ENCODE assay signal across 14 mouse cellular contexts in genomic region chr3:65819841-65820240, GRCm38 (mm10).
DNase-seq lines count a peak whose midpoint lies in the region; ATAC-seq and TF ChIP-seq lines count a peak whose summit lies in the region.
"Had no signal": no experiment of that assay in that cellular context is flagged by ENCODE, and none has a peak within 500 bp of the region (broad histone marks: within the 10 kb centered on the region; RNA-seq: fewer than 3 reads in every experiment).

No protein-coding gene starts in this region.

- no peak overlapping the region for H3K4me3 ChIP-seq in heart, postnatal 0 days (ENCODE audit: low read depth, low read length)
- no peak overlapping the region for H3K4me3 ChIP-seq in brown adipose tissue, adult 24 weeks (ENCODE audit: insufficient read depth, low read depth, low read length)
- H3K4me3 ChIP-seq: forebrain, embryonic 10.5 days; liver, embryonic 12.5 days; midbrain, embryonic 13.5 days had no signal

- no peaks in the 10 kb centered on the region for H3K36me3 ChIP-seq in heart, postnatal 0 days (replicated peaks; ENCODE audit: control insufficient read depth, insufficient read depth, low read length)
- H3K36me3 ChIP-seq: forebrain, embryonic 10.5 days; liver, embryonic 12.5 days; midbrain, embryonic 13.5 days had no signal

- no peak for ATAC-seq in heart, postnatal 0 days (ENCODE audit: insufficient read depth, low read depth)
- peak; percentile 88 for ATAC-seq in megakaryocyte progenitor cell, adult 5-6 weeks (replicated peaks; ENCODE audit: poor library complexity)
- ATAC-seq: liver, embryonic 12.5 days; lung, postnatal 0 days; midbrain, embryonic 13.5 days had no signal

- H3K9ac ChIP-seq in heart, postnatal 0 days (replicated peaks; ENCODE audit: low read depth, low read length) = no peak overlapping the region
- H3K9ac ChIP-seq: liver, embryonic 12.5 days; midbrain, embryonic 13.5 days had no signal

- H3K4me2 ChIP-seq in heart, postnatal 0 days (ENCODE audit: low read depth, low read length) = no peak overlapping the region
- H3K4me2 ChIP-seq: liver, embryonic 12.5 days; midbrain, embryonic 13.5 days had no signal

- H3K27me3 ChIP-seq in heart, postnatal 0 days (ENCODE audit: control insufficient read depth, insufficient read depth, low read length) = no peaks in the 10 kb centered on the region
- H3K27me3 ChIP-seq: liver, embryonic 12.5 days; midbrain, embryonic 13.5 days had no signal

- 30% methylated on average over 6 of the region's 6 CpGs for WGBS in heart, postnatal 0 days

- 0 out of 2 replicates have a peak overlapping the region, but pooled peaks have one; percentile 7 for H3K27ac ChIP-seq in heart, postnatal 0 days (ENCODE audit: low read depth)
- H3K27ac ChIP-seq in brown adipose tissue, adult 24 weeks (replicated peaks; ENCODE audit: low read depth, low read length) = peak overlapping the region; percentile 36; the same call in 1 of the 2 replicates
- H3K27ac ChIP-seq: forebrain, embryonic 10.5 days; liver, embryonic 12.5 days; midbrain, embryonic 13.5 days had no signal

- peaks cover 3% of the 10 kb centered on the region; the same call in 1 of the 2 replicates for H3K4me1 ChIP-seq in heart, postnatal 0 days (ENCODE audit: control insufficient read depth, insufficient read depth)
- H3K4me1 ChIP-seq in brown adipose tissue, adult 24 weeks (ENCODE audit: control insufficient read depth, insufficient read depth, insufficient read length, low read length) = no peaks in the 10 kb centered on the region; the same call in 1 of the 2 replicates
- H3K4me1 ChIP-seq: liver, embryonic 12.5 days; midbrain, embryonic 13.5 days had no signal

- no peak for TF ChIP-seq EP300 in heart, postnatal 0 days (IDR thresholded peaks at IDR 0.05; ENCODE audit: low read depth)

- H3K9me3 ChIP-seq in heart, postnatal 0 days (replicated peaks; ENCODE audit: control insufficient read depth, low read length) = no peaks in the 10 kb centered on the region
- H3K9me3 ChIP-seq: forebrain, embryonic 10.5 days; liver, embryonic 12.5 days; midbrain, embryonic 13.5 days had no signal

- peak; percentile 23 for DNase-seq in heart, postnatal 0 days (ENCODE audit: low spot score)
- no peak for DNase-seq in heart, adult 9 months (ENCODE audit: low spot score in 2 of 2)
- peak; percentile 17 for DNase-seq in forelimb bud, embryonic 11.5 days (ENCODE audit: low read depth, low spot score)
- DNase-seq in urinary bladder, postnatal 4 days (ENCODE audit: low spot score in 2 of 2) = no peak
- DNase-seq in layer of hippocampus, adult 18-20 months (ENCODE audit: low spot score in 2 of 2) = no peak
- DNase-seq: cerebellum, adult 8-10 months; kidney, adult 11 months; kidney, postnatal 4 days had no signal

- TF ChIP-seq CTCF in heart, postnatal 0 days (IDR thresholded peaks at IDR 0.05; ENCODE audit: low read depth) = no peak

Comparison
In these comparisons a context has a peak if more than half of its experiments do, and no peak if none do; other contexts are left out.
1. DNase-seq: peak in heart, postnatal 0 days (single experiment) and forelimb bud, embryonic 11.5 days (single experiment); none in heart, adult 9 months (0 of 2), urinary bladder, postnatal 4 days (0 of 2) and layer of hippocampus, adult 18-20 months (0 of 2).